Mouse (Mus musculus): ENCODE data around the gene Vash2. TPM values are rescaled to one million over a fixed set of nuclear protein-coding genes. Genes with fewer than 3 reads are reported as not detected.

Vash2 gene
- polyA plus RNA-seq (2012; rRNA removed; ENCODE audit: low replicate concordance), result 1.1 and 4.5 TPM in 2 replicates

GRCm38 (mm10) chr1:190979100-190979563 is at the start of gene Vash2:
Vash2 (minus strand) TSS chr1:190979296.

GRCm38 (mm10) chr1:191026021-191026713 is 47.1 kb upstream of the Vash2 start, which contains the start of gene Flvcr1:
Flvcr1 (minus strand) TSS chr1:191026158.

GRCm38 (mm10) chr1:190924812-190925211 is 54.3 kb downstream of the Vash2 start, which contains the start of gene Angel2:
Angel2 (plus strand) TSS chr1:190925112.

GRCm38 (mm10) chr1:190911415-190912123 is 67.5 kb downstream of the Vash2 start, which contains the start of gene Rps6kc1:
Rps6kc1 (minus strand) TSS chr1:190911770.

Other genes starting within 250 kb of the Vash2 start
- 4.3 and 6.6 TPM in 2 replicates for gene Rps6kc1, start 67.5 kb downstream of the Vash2 start, polyA plus RNA-seq (2012; rRNA removed; ENCODE audit: low replicate concordance)
- 21.4 and 28.8 TPM in 2 replicates for gene Angel2, start 54.2 kb downstream of the Vash2 start, polyA plus RNA-seq (2012; rRNA removed; ENCODE audit: low replicate concordance)
- gene Flvcr1, start 46.9 kb upstream of the Vash2 start, polyA plus RNA-seq (2012; rRNA removed; ENCODE audit: low replicate concordance), result 26.7 and 34.8 TPM in 2 replicates
- gene Spata45, start 57.3 kb upstream of the Vash2 start, polyA plus RNA-seq (2012; rRNA removed; ENCODE audit: low replicate concordance), result not detected in 2 replicates
- gene Tatdn3, start 83.6 kb upstream of the Vash2 start, polyA plus RNA-seq (2012; rRNA removed; ENCODE audit: low replicate concordance), result 3.3 and 10.9 TPM in 2 replicates
- 0.47 and 1.1 TPM in 2 replicates for gene Nsl1, start 83.7 kb upstream of the Vash2 start, polyA plus RNA-seq (2012; rRNA removed; ENCODE audit: low replicate concordance)
- gene Batf3, start 118.6 kb upstream of the Vash2 start, polyA plus RNA-seq (2012; rRNA removed; ENCODE audit: low replicate concordance), result 16.2 and 28.0 TPM in 2 replicates
- gene Fam71a, start 185.5 kb upstream of the Vash2 start, polyA plus RNA-seq (2012; rRNA removed; ENCODE audit: low replicate concordance), result not detected in 2 replicates
- gene Atf3, start 238.7 kb upstream of the Vash2 start, polyA plus RNA-seq (2012; rRNA removed; ENCODE audit: low replicate concordance), result 6.8 and 7.7 TPM in 2 replicates

Measured in mammary gland, adult 2 months (tissue).